In genomic region chr19:55926858-55927673, GRCm38 (mm10) we compare ENCODE assay signal across 25 mouse cellular contexts.
A peak's percentile ranks its signal among the peaks of the same experiment; 100 is the strongest.
DNase-seq lines count a peak whose midpoint lies in the region; ATAC-seq lines count a peak whose summit lies in the region.
"Had no signal": no experiment of that assay in that cellular context is flagged by ENCODE, and none has a peak within 500 bp of the region (broad histone marks: within the 10 kb centered on the region; RNA-seq: fewer than 3 reads in every experiment).

No protein-coding gene starts in this region.

- H3K4me1 ChIP-seq in midbrain, embryonic 12.5 days = peaks cover 28% of the 10 kb centered on the region
- peaks cover 54% of the 10 kb centered on the region for H3K4me1 ChIP-seq in midbrain, embryonic 10.5 days
- H3K4me1 ChIP-seq in liver, embryonic 16.5 days (ENCODE audit: control insufficient read depth, low read depth, low read length) = peaks cover 50% of the 10 kb centered on the region
- peaks cover 21% of the 10 kb centered on the region for H3K4me1 ChIP-seq in hindbrain, embryonic 10.5 days (replicated peaks)

- H3K4me3 ChIP-seq in midbrain, embryonic 12.5 days = no peak overlapping the region
- no peak overlapping the region for H3K4me3 ChIP-seq in midbrain, embryonic 10.5 days
- peak overlapping the region; percentile 65 for H3K4me3 ChIP-seq in liver, embryonic 16.5 days (ENCODE audit: low read depth, low read length)
- H3K4me3 ChIP-seq in hindbrain, embryonic 10.5 days = no peak overlapping the region
- H3K4me3 ChIP-seq: gastrocnemius, adult 2 months; layer of hippocampus, adult 2 months; limb, embryonic 12.5 days; neural tube, embryonic 15.5 days had no signal

- peak; percentile 29; the same call in 1 of the 2 replicates for ATAC-seq in midbrain, embryonic 12.5 days (ENCODE audit: low FRiP score, low read depth)
- ATAC-seq in liver, embryonic 16.5 days (ENCODE audit: low read depth) = peak; percentile 38; the same call in 1 of the 2 replicates
- ATAC-seq: forebrain, embryonic 14.5 days; hindbrain, postnatal 0 days; intestine, embryonic 16.5 days had no signal

- no peak overlapping the region; the same call in 1 of the 2 replicates for H3K27ac ChIP-seq in midbrain, embryonic 12.5 days (replicated peaks)
- no peak overlapping the region for H3K27ac ChIP-seq in midbrain, embryonic 10.5 days (replicated peaks)
- H3K27ac ChIP-seq in liver, embryonic 16.5 days (ENCODE audit: low read length) = peak overlapping the region; percentile 98
- H3K27ac ChIP-seq in hindbrain, embryonic 10.5 days = no peak overlapping the region
- H3K27ac ChIP-seq: gastrocnemius, adult 2 months; hindbrain, postnatal 0 days; layer of hippocampus, adult 2 months; limb, embryonic 12.5 days; neural tube, embryonic 15.5 days had no signal

- peaks cover 29% of the 10 kb centered on the region for H3K36me3 ChIP-seq in midbrain, embryonic 12.5 days
- peaks cover 79% of the 10 kb centered on the region for H3K36me3 ChIP-seq in midbrain, embryonic 10.5 days
- H3K36me3 ChIP-seq in liver, embryonic 16.5 days (ENCODE audit: control insufficient read depth, insufficient read depth) = peaks cover 11% of the 10 kb centered on the region
- H3K36me3 ChIP-seq in hindbrain, embryonic 10.5 days = peaks cover 53% of the 10 kb centered on the region
- H3K36me3 ChIP-seq: neural tube, embryonic 15.5 days had no signal

- no peak for DNase-seq in midbrain, embryonic 10.5 days (ENCODE audit: low spot score)
- peak; percentile 64 for DNase-seq in liver
- DNase-seq in hindbrain, embryonic 10.5 days (ENCODE audit: low spot score) = no peak
- DNase-seq in adrenal gland, postnatal 14 days = no peak
- DNase-seq in lung, postnatal 10 days = no peak
- DNase-seq: B cell, adult 2 months; cerebellum, adult 11-12 months; cerebellum, postnatal 10 days; gastrocnemius, adult 2 months; kidney, postnatal 25 days; layer of hippocampus, postnatal 36 days; lung, adult 2 months; lung, postnatal 4 days; right cerebral cortex, adult 18-20 months; right cerebral cortex, postnatal 4 days; thymus, postnatal 25 days had no signal

- WGBS in midbrain, embryonic 12.5 days = 80% methylated on average over 16 of the region's 16 CpGs
- WGBS in midbrain, embryonic 10.5 days = 91% methylated on average over 16 of the region's 16 CpGs
- 67% methylated on average over 16 of the region's 16 CpGs for WGBS in liver, embryonic 16.5 days (ENCODE audit: insufficient replicate concordance)
- WGBS in hindbrain, embryonic 10.5 days = 91% methylated on average over 16 of the region's 16 CpGs

- H3K27me3 ChIP-seq in midbrain, embryonic 12.5 days = peaks cover 3% of the 10 kb centered on the region; the same call in 1 of the 2 replicates
- peaks cover 3% of the 10 kb centered on the region; the same call in 1 of the 2 replicates for H3K27me3 ChIP-seq in midbrain, embryonic 10.5 days (ENCODE audit: low read depth, poor library complexity, severe bottlenecking)
- H3K27me3 ChIP-seq in liver, embryonic 16.5 days (ENCODE audit: control insufficient read depth, insufficient read depth, low read depth, low read length) = no peaks in the 10 kb centered on the region
- no peaks in the 10 kb centered on the region; the same call in 1 of the 2 replicates for H3K27me3 ChIP-seq in hindbrain, embryonic 10.5 days (ENCODE audit: insufficient read depth, poor library complexity, severe bottlenecking)
- H3K27me3 ChIP-seq: limb, embryonic 12.5 days had no signal

- H3K9me3 ChIP-seq in midbrain, embryonic 12.5 days = no peaks in the 10 kb centered on the region
- no peaks in the 10 kb centered on the region for H3K9me3 ChIP-seq in midbrain, embryonic 10.5 days (replicated peaks)
- no peaks in the 10 kb centered on the region for H3K9me3 ChIP-seq in liver, embryonic 16.5 days (replicated peaks; ENCODE audit: control insufficient read depth, low read length)
- no peaks in the 10 kb centered on the region for H3K9me3 ChIP-seq in hindbrain, embryonic 10.5 days
- H3K9me3 ChIP-seq: limb, embryonic 12.5 days; neural tube, embryonic 15.5 days had no signal

- no peak overlapping the region for H3K9ac ChIP-seq in midbrain, embryonic 12.5 days (replicated peaks)
- peak overlapping the region; percentile 76 for H3K9ac ChIP-seq in liver, embryonic 16.5 days (ENCODE audit: low read depth, low read length)
- H3K9ac ChIP-seq: limb, embryonic 12.5 days; neural tube, embryonic 15.5 days had no signal

- no peak overlapping the region for H3K4me2 ChIP-seq in midbrain, embryonic 12.5 days (replicated peaks)
- H3K4me2 ChIP-seq in liver, embryonic 16.5 days (ENCODE audit: low read depth, low read length) = peak overlapping the region; percentile 57
- H3K4me2 ChIP-seq: heart, embryonic 11.5 days; limb, embryonic 12.5 days had no signal
